Mouse (Mus musculus) hindbrain, postnatal 0 days (tissue): ENCODE measurements around the gene A330070K13Rik. TPM values are rescaled to one million over a fixed set of nuclear protein-coding genes. Genes with fewer than 3 reads are reported as not detected.

ENCODE experiments used
- ATAC-seq: fragments of 200-750 bp; cut with Nextera tagmentation; 2 replicates; pipeline ENCODE4 v1.8.0; 2017; ENCODE audit warnings: mild to moderate bottlenecking, moderate TSS enrichment, moderate library complexity
- DNase-seq: peaks from one replicate; pipeline ENCODE4 v3.0.0-alpha.2; 2015; ENCODE audit warnings: low spot score
- H3K27ac ChIP-seq: fragments of 300-500 bp; sonication (generic); 2 replicates; pipeline ENCODE4 v1.5.1; 2014; ENCODE audit warnings: mild to moderate bottlenecking
- H3K27me3 ChIP-seq: fragments of 300-500 bp; sonication (generic); 2 replicates; pipeline ENCODE4 v1.6.1; 2014; ENCODE audit warnings: low read length, mixed read lengths; ENCODE audit not compliant: insufficient read depth
- H3K36me3 ChIP-seq: fragments of 300-500 bp; sonication (generic); 2 replicates; pipeline ENCODE4 v1.6.1; 2014; ENCODE audit warnings: low read length, mixed read lengths; ENCODE audit not compliant: insufficient read depth
- H3K4me1 ChIP-seq: fragments of 300-500 bp; sonication (generic); 2 replicates; pipeline ENCODE4 v1.6.1; 2014; ENCODE audit warnings: antibody characterized with exemption, low read length, mixed read lengths; ENCODE audit not compliant: insufficient read depth
- H3K4me2 ChIP-seq: fragments of 300-500 bp; sonication (generic); 2 replicates; pipeline ENCODE4 v1.6.1; 2014; ENCODE audit warnings: low read depth, mild to moderate bottlenecking, low read length, moderate library complexity, mixed read lengths
- H3K4me3 ChIP-seq: fragments of 300-500 bp; sonication (generic); 2 replicates; pipeline ENCODE4 v1.5.1; 2014; ENCODE audit warnings: low read length
- H3K9ac ChIP-seq: fragments of 300-500 bp; sonication (generic); replicated peaks from 2 replicates; pipeline ENCODE4 v1.6.1; 2014; ENCODE audit warnings: mild to moderate bottlenecking, low read length, moderate library complexity, mixed read lengths
- H3K9me3 ChIP-seq: fragments of 300-500 bp; sonication (generic); 2 replicates; pipeline ENCODE4 v1.6.1; 2016; ENCODE audit warnings: low read length, mixed read lengths
- CTCF ChIP-seq: IDR thresholded peaks from 2 replicates; pipeline ENCODE4 v1.5.1; 2016; ENCODE audit warnings: antibody characterized with exemption, control low read depth, low read depth
- WGBS: fragments of 180-500 bp; shearing (Covaris S2); extraction: QIAGEN DNeasy Blood & Tissue Kit; methylation state at CpG from one replicate; pipeline ENCODE4 v1.1.7; 2014; 5-methylcytosine and 5-hydroxymethylcytosine counted together
- polyA plus RNA-seq: library from polyadenylated mRNA; unstranded; fragments of >200 nt; fragmentation: Nextera tagmentation; extraction: Ambion mirVana; gene quantifications from 2 replicates; pipeline ENCODE4 v1.2.1, GENCODE M21; 2015
- total RNA-seq: library from RNA; depleted of rRNA; stranded (reverse); fragments of >200 nt; gene quantifications from 2 replicates; pipeline ENCODE4 v1.2.3, GENCODE M21; 2014

The A330070K13Rik gene
- total and polyA plus RNA-seq, 2 experiments from 2014 or later: 0.73 TPM; not detected in 1

DNA sequence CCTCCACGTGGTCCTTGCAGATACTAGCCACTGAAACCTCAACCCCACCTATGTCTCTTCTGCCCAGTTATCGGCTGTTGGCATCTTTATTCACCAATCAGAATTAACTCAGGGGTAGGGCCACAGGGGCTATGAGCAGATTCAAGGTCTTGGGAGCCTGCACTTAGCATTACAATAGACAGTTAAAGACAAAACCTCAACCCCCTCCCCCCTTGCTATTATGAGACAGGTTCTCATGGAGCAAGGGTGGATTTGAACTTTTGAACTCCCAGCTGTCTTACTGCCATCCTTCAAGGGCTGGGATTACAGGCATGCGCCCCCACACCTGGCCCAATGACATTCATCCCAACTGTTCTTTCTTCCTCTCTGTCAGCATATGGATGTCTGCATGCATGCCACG lies 21.3 kb downstream of the A330070K13Rik start:
- Histone ChIP-seq H3K27ac (no peak overlapping the region), H3K4me1 (no peaks in the 10 kb centered on the region), H3K27me3 (no peaks in the 10 kb centered on the region), H3K9ac (no peak overlapping the region), H3K4me2 (no peak overlapping the region), H3K9me3 (no peaks in the 10 kb centered on the region), H3K36me3 (no peaks in the 10 kb centered on the region), H3K4me3 (no peak overlapping the region)
- no peak for ATAC-seq
- WGBS: 57% methylated on average over 4 of the region's 4 CpGs
- no peak for DNase-seq
- TF ChIP-seq CTCF: no peak

DNA sequence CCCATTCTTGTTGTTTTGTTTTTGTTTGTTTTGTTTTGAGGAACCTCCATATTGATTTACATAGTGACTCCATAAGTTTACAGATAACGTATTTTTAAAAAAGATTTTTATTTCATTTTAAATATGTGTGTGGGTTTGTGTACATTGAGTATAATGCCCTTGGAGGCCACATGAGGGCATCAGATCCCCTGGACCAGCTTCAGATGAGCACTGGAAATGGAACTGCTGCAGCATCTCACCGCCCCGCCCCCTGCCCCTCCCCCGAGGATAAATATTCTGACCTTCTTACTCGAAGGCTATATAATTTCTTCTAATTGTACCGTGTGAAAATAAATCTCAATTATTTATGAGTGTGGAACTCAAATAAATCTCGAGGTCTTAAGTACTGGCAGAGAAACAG lies 29.2 kb downstream of the A330070K13Rik start:
- no peaks in the 10 kb centered on the region for H3K9me3 ChIP-seq
- H3K4me2 ChIP-seq: no peak overlapping the region
- ATAC-seq (no peak), DNase-seq (peak; percentile 20)
- H3K27ac ChIP-seq: no peak overlapping the region
- H3K36me3 ChIP-seq: no peaks in the 10 kb centered on the region
- H3K9ac ChIP-seq: no peak overlapping the region
- H3K27me3 ChIP-seq: no peaks in the 10 kb centered on the region
- H3K4me1 ChIP-seq: no peaks in the 10 kb centered on the region
- peak; percentile 47 for TF ChIP-seq CTCF
- H3K4me3 ChIP-seq: no peak overlapping the region
- WGBS: 63% methylated on average over 7 of the region's 7 CpGs

DNA sequence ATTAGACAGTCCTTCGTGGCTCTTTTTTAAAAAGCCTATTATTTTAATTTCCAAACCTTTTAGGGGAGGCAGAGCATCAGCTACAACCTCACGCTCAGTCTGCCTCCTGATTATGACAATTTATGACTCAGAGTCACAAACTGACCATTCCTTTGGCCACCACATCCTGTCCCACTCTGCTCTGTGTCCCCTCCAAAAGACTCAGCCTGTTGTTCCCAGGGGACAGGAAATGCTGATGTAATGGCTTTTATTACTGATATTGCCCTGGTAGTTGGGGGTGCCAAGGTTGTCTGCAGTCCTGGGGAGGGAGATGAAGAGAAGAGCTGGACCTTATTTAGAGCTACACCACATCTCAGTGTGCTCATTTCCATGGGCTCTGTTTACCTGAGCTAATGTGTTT lies 38.6 kb downstream of the A330070K13Rik start:
- H3K27me3 ChIP-seq: no peaks in the 10 kb centered on the region
- H3K4me2 ChIP-seq: no peak overlapping the region
- H3K36me3 ChIP-seq: peaks cover 6% of the 10 kb centered on the region; the same call in 1 of the 2 replicates
- no peaks in the 10 kb centered on the region for H3K4me1 ChIP-seq
- whole genome bisulfite sequencing: 94% methylated on average over 2 of the region's 2 CpGs
- no peak for DNase-seq
- H3K9ac ChIP-seq: no peak overlapping the region
- H3K27ac ChIP-seq: no peak overlapping the region
- no peaks in the 10 kb centered on the region for H3K9me3 ChIP-seq
- H3K4me3 ChIP-seq: no peak overlapping the region
- no peak for TF ChIP-seq CTCF
- no peak for ATAC-seq

DNA sequence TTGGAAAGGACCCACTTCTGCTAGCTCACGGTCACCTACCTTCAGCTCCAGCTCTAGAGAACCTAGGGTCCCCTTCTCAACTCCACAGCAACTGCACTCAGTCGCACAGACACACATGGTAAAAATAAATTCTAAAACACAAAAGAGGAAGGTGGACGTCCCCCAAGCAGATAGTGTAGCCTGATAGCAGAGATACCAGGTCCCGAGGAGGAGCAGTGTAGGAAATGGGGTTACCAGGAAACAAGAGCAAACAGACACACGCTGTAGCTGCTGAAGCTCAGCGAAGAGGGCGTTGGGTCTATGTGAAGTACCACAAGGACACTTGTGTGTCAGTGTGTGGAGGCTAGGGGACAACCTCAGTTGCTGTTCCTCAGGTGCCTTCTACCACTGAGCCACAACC lies 39.4 kb downstream of the A330070K13Rik start:
- no peaks in the 10 kb centered on the region for H3K4me1 ChIP-seq
- DNase-seq (no peak), ATAC-seq (no peak)
- no peak overlapping the region for H3K4me2 ChIP-seq
- H3K27ac ChIP-seq: no peak overlapping the region
- 95% methylated on average over 7 of the region's 7 CpGs for WGBS
- H3K36me3 ChIP-seq: peaks cover 12% of the 10 kb centered on the region; the same call in 1 of the 2 replicates
- H3K4me3 ChIP-seq: no peak overlapping the region
- no peak overlapping the region for H3K9ac ChIP-seq
- TF ChIP-seq CTCF: no peak
- no peaks in the 10 kb centered on the region for H3K27me3 ChIP-seq
- H3K9me3 ChIP-seq: no peaks in the 10 kb centered on the region

DNA sequence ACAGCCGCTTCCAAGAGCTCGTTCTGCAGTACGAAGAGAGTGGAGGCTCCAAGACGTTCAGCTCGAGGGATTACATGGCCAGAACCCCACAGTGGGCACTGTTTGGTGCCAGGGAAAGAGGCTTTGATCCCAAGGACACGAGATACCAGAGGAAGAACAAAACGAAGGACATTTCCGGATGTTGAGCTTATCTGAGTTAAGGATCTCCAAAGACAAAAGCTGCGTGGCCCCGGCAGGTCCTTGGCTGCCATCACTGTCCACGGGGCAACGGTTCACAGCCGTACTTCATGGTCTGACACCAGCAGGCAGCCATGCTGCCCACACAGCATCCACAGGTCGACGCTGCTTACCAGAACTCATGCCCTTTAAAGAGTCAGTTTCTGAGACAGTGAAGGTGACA lies 43.8 kb downstream of the A330070K13Rik start:
- Histone ChIP-seq H3K27ac (no peak overlapping the region), H3K4me2 (no peak overlapping the region), H3K4me1 (no peaks in the 10 kb centered on the region), H3K9ac (no peak overlapping the region), H3K4me3 (no peak overlapping the region), H3K36me3 (peaks cover 20% of the 10 kb centered on the region; the same call in 1 of the 2 replicates), H3K27me3 (no peaks in the 10 kb centered on the region), H3K9me3 (no peaks in the 10 kb centered on the region)
- TF ChIP-seq CTCF: no peak
- no peak for ATAC-seq
- 94% methylated on average over 15 of the region's 15 CpGs for WGBS
- no peak for DNase-seq

DNA sequence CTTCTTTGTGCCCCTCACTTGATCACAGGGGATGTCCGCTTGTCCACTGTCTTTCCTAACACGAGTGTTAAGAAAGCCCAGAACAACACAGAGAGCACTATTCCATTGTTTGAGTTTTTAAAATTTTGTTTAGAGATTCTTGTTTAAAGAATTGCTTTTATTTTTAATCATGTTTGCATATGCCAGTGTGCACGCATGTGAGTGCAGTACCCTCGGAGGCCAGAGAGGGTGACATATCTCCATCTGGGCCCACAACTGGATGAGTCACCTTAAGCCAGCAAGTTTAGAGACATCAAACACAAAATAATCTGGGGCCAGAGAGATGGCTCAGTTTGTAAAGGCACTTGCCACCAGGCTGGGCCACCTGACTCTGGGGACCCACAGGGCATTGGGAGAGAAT lies 49.0 kb downstream of the A330070K13Rik start:
- Histone ChIP-seq H3K27ac (no peak overlapping the region), H3K4me3 (no peak overlapping the region), H3K36me3 (0 out of 2 replicates have a peak, but pooled peaks cover 16% of the 10 kb centered on the region), H3K4me2 (no peak overlapping the region), H3K9me3 (no peaks in the 10 kb centered on the region), H3K27me3 (no peaks in the 10 kb centered on the region), H3K9ac (no peak overlapping the region), H3K4me1 (no peaks in the 10 kb centered on the region)
- DNase-seq: no peak
- ATAC-seq: no peak
- 98% methylated on average over 4 of the region's 4 CpGs for WGBS
- TF ChIP-seq CTCF: no peak

DNA sequence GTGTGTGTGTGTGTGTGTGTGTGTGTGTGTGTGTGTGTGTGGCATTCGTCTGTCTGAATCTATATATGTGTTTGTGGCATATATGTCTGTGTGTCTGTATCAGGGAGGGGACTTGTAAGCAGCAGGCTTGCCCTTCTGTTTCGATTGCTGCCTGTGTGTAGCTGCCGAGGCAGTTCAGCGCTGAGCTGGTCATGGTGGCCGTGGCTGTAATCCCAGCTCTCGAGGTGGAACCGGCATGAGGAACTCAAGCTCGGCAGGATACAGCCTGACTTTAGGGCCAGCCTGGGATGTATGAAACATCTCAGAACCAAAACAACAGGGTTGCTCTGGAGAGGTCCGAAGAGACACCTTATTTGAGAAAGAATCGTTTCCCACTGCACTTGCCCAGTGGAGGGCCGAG lies 50.5 kb downstream of the A330070K13Rik start:
- ATAC-seq: no peak; the same call in 1 of the 2 replicates
- 65% methylated on average over 11 of the region's 11 CpGs for WGBS

More for the DNA sequence above, 50.5 kb downstream of the A330070K13Rik start:
- Histone ChIP-seq H3K27ac (peak overlapping the region; percentile 7; the same call in 1 of the 2 replicates), H3K4me2 (no peak overlapping the region), H3K9ac (no peak overlapping the region), H3K9me3 (no peaks in the 10 kb centered on the region), H3K27me3 (no peaks in the 10 kb centered on the region), H3K4me3 (no peak overlapping the region), H3K36me3 (0 out of 2 replicates have a peak, but pooled peaks cover 14% of the 10 kb centered on the region), H3K4me1 (no peaks in the 10 kb centered on the region)
- TF ChIP-seq CTCF: no peak
- DNase-seq: no peak
